Comparison of ENCODE assay signal across 9 mouse cellular contexts in the genomic region with DNA sequence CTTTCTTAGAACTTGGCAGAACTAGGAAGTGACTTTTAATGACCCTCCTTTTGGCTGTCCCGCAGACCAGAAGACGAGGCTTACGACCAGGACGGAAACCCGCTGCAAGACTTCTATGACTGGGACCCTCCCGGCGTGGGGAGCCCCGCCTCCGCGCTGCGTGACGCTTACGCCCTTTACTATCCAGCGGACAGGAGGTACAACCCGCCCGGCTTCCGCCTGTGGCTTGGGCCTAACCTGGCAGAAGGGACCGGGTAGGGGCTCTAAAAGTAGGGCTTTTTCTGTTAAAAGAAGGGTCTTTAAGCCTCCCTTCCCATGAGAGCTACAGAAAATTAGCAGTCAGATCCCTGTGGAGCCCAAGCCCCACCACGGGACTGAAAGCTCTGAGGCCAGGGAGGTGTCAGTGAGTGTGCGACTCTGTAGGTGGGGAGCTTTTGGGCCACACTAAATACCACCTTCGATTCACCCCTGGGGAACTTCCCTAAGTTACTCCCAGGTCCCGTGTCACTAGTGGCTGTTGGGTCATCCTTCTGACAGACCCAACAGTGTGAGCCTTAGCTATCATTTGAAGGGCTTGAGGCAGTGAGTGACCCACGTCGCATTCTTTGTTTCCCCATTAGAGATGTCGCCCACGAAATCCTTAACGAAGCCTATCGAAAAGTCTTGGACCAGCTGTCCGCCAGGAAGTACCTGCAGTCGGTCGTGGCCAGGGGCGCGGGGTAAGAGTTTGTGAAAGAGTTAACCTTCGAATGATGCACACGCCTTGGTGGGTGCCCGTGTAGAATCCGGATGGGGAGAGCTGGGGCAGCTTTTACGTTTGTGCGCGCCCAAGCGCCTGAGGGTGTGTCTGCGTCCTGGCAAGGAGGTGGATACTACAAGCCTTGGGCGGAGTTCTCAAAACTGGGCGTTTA. TPM values are rescaled to one million over a fixed set of nuclear protein-coding genes. Genes with fewer than 3 reads are reported as not detected.
DNase-seq lines count a peak whose midpoint lies in the region; ATAC-seq and TF ChIP-seq lines count a peak whose summit lies in the region.
"Had no signal": no experiment of that assay in that cellular context is flagged by ENCODE, and none has a peak within 500 bp of the region (broad histone marks: within the 10 kb centered on the region; RNA-seq: fewer than 3 reads in every experiment).

No protein-coding gene starts in this region.

- TF ChIP-seq EP300 in lung, postnatal 0 days (IDR thresholded peaks at IDR 0.05): no peak

- no peak overlapping the region for H3K9ac ChIP-seq in lung, postnatal 0 days (replicated peaks; ENCODE audit: low read depth)

- peak; percentile 62 for ATAC-seq in lung, postnatal 0 days
- no peak for ATAC-seq in megakaryocyte, adult 5-6 weeks (ENCODE audit: poor library complexity, severe bottlenecking)

- intact Hi-C loops in left cerebral cortex, postnatal 4 days (cut with DNase I): loop anchor here (10.0 kb wide), 1 partner anchor 332 kb away; no protein-coding TSS in a partner anchor

- H3K27me3 ChIP-seq in lung, postnatal 0 days (replicated peaks; ENCODE audit: insufficient read depth, low read length): peaks cover 33% of the 10 kb centered on the region

- under 1% methylated on average over 44 of the region's 44 CpGs for WGBS in lung, postnatal 0 days

- TF ChIP-seq CTCF in lung, postnatal 0 days (IDR thresholded peaks at IDR 0.05): no peak

- DNase-seq in cerebellum, postnatal 10 days: peak; percentile 38 to 51
- no peak for DNase-seq in cerebellum, adult 8-10 months
- peak; percentile 20 for DNase-seq in lung, postnatal 0 days (ENCODE audit: low spot score)
- DNase-seq in lung, postnatal 4 days: no peak
- peak; percentile 44 for DNase-seq in left cerebral cortex, postnatal 4 days
- peak; percentile 48 for DNase-seq in retina, postnatal 1 day
- no peak for DNase-seq in urinary bladder, adult 18-20 months (ENCODE audit: low spot score in 2 of 2)

- no peaks in the 10 kb centered on the region for H3K9me3 ChIP-seq in lung, postnatal 0 days (ENCODE audit: low read length)

- H3K4me3 ChIP-seq in lung, postnatal 0 days (ENCODE audit: low read depth, low read length): peak overlapping the region; percentile 19
- H3K4me3 ChIP-seq: megakaryocyte, embryonic 14.5 days had no signal

- H3K4me1 ChIP-seq in lung, postnatal 0 days (ENCODE audit: insufficient read depth, low read depth, low read length): no peaks in the 10 kb centered on the region
- H3K4me1 ChIP-seq: megakaryocyte, embryonic 14.5 days had no signal

- peak overlapping the region; percentile 51 for H3K4me2 ChIP-seq in lung, postnatal 0 days (replicated peaks; ENCODE audit: low read depth, low read length)

- H3K27ac ChIP-seq in lung, postnatal 0 days (ENCODE audit: low read length): no peak overlapping the region

- H3K36me3 ChIP-seq in lung, postnatal 0 days (ENCODE audit: insufficient read depth, low read length): no peaks in the 10 kb centered on the region

RNA-seq across cellular contexts. Expression of gene Adcyap1, which starts 3.6 kb away (rescaled TPM):
- polyA plus RNA-seq in lung, postnatal 0 days (2015; fragmentation: Nextera tagmentation; extraction: Ambion mirVana): 0.17 and 0.20 TPM in 2 replicates
- total RNA-seq in left cerebral cortex, postnatal 4 days (2021): 10 to 100 TPM; 24.0 to 28.1 TPM
- total RNA-seq in megakaryocyte, adult 5-6 weeks (2015): not detected in 2 replicates
- not detected in 2 replicates for total RNA-seq in megakaryocyte, adult 5-6 weeks (2017)

Comparison
In these comparisons a context has a peak if more than half of its experiments do, and no peak if none do; other contexts are left out.
1. DNase-seq: peak in cerebellum, postnatal 10 days (2 of 2), lung, postnatal 0 days (single experiment), left cerebral cortex, postnatal 4 days (single experiment) and retina, postnatal 1 day (single experiment); none in cerebellum, adult 8-10 months (single experiment), lung, postnatal 4 days (0 of 2) and urinary bladder, adult 18-20 months (0 of 2).
2. RNA of gene Adcyap1, which starts 3.6 kb away (total RNA-seq): 24.0 to 28.1 TPM in left cerebral cortex, postnatal 4 days; not detected in megakaryocyte, adult 5-6 weeks; every median in the first group is over 10 times any median in the second.